Mouse (Mus musculus): Measurements from ENCODE around the gene Mlip. TPM values are rescaled to one million over a fixed set of nuclear protein-coding genes. Genes with fewer than 3 reads are reported as not detected.

Gene Mlip
- not detected in 2 replicates for polyA plus RNA-seq (2011; ENCODE audit: insufficient read depth, insufficient read length, low replicate concordance, missing spikeins)

GRCm38 (mm10) chr9:77352432-77353175 is at the start of gene Mlip:
Mlip (minus strand) TSS chr9:77352969.
- TF ChIP-seq CTCF (IDR thresholded peaks at IDR 0.05; ENCODE audit: control insufficient read depth, insufficient read depth, low read length) (no peak), POLR2A (IDR thresholded peaks at IDR 0.05; ENCODE audit: borderline replicate concordance, control insufficient read depth, low read depth, low read length) (no peak)
- Histone ChIP-seq H3K4me1 (ENCODE audit: control insufficient read depth, insufficient read depth, low read length) (no peaks in the 10 kb centered on the region), H3K27ac (ENCODE audit: control insufficient read depth, insufficient read depth, low read depth, low read length, poor library complexity) (no peak within 1 kb of the TSS), H3K4me3 (replicated peaks; ENCODE audit: control insufficient read depth, low read depth, low read length) (no peak within 1 kb of the TSS)
- WGBS = 77% methylated on average over 14 of the region's 14 CpGs

- 59% methylated on average over 5 of the region's 5 CpGs for WGBS
- no peak for TF ChIP-seq CTCF (IDR thresholded peaks at IDR 0.05; ENCODE audit: control insufficient read depth, insufficient read depth, low read length)
- TF ChIP-seq POLR2A (IDR thresholded peaks at IDR 0.05; ENCODE audit: borderline replicate concordance, control insufficient read depth, low read depth, low read length) = no peak
- Histone ChIP-seq H3K4me3 (replicated peaks; ENCODE audit: control insufficient read depth, low read depth, low read length) (no peak overlapping the region), H3K4me1 (ENCODE audit: control insufficient read depth, insufficient read depth, low read length) (no peaks in the 10 kb centered on the region), H3K27ac (ENCODE audit: control insufficient read depth, insufficient read depth, low read depth, low read length, poor library complexity) (no peak overlapping the region)
These were observed 47.0 kb upstream of the Mlip start for GRCm38 (mm10) chr9:77399801-77400200.

- Histone ChIP-seq H3K27ac (ENCODE audit: control insufficient read depth, insufficient read depth, low read depth, low read length, poor library complexity) (no peak overlapping the region), H3K4me1 (ENCODE audit: control insufficient read depth, insufficient read depth, low read length) (no peaks in the 10 kb centered on the region), H3K4me3 (replicated peaks; ENCODE audit: control insufficient read depth, low read depth, low read length) (no peak overlapping the region)
- WGBS = 46% methylated on average over 13 of the region's 13 CpGs
- TF ChIP-seq CTCF (IDR thresholded peaks at IDR 0.05; ENCODE audit: control insufficient read depth, insufficient read depth, low read length) = no peak
- no peak for TF ChIP-seq POLR2A (IDR thresholded peaks at IDR 0.05; ENCODE audit: borderline replicate concordance, control insufficient read depth, low read depth, low read length)
These were observed 46.3 kb upstream of the Mlip start for GRCm38 (mm10) chr9:77398856-77399631.

- no peak overlapping the region for H3K4me3 ChIP-seq (replicated peaks; ENCODE audit: control insufficient read depth, low read depth, low read length)
- 81% methylated on average over 4 of the region's 4 CpGs for WGBS
- TF ChIP-seq POLR2A (IDR thresholded peaks at IDR 0.05; ENCODE audit: borderline replicate concordance, control insufficient read depth, low read depth, low read length) (no peak), CTCF (IDR thresholded peaks at IDR 0.05; ENCODE audit: control insufficient read depth, insufficient read depth, low read length) (no peak)
- no peaks in the 10 kb centered on the region for H3K4me1 ChIP-seq (ENCODE audit: control insufficient read depth, insufficient read depth, low read length)
- H3K27ac ChIP-seq (ENCODE audit: control insufficient read depth, insufficient read depth, low read depth, low read length, poor library complexity) = no peak overlapping the region
These were observed 44.3 kb upstream of the Mlip start for GRCm38 (mm10) chr9:77397027-77397426.

GRCm38 (mm10) chr9:77391248-77391647 is 38.5 kb upstream of the Mlip start:
- Histone ChIP-seq H3K4me1 (ENCODE audit: control insufficient read depth, insufficient read depth, low read length) (no peaks in the 10 kb centered on the region), H3K27ac (ENCODE audit: control insufficient read depth, insufficient read depth, low read depth, low read length, poor library complexity) (no peak overlapping the region), H3K4me3 (replicated peaks; ENCODE audit: control insufficient read depth, low read depth, low read length) (no peak overlapping the region)
- WGBS = 63% methylated on average over 10 of the region's 10 CpGs
- TF ChIP-seq CTCF (IDR thresholded peaks at IDR 0.05; ENCODE audit: control insufficient read depth, insufficient read depth, low read length) (no peak), POLR2A (IDR thresholded peaks at IDR 0.05; ENCODE audit: borderline replicate concordance, control insufficient read depth, low read depth, low read length) (no peak)

GRCm38 (mm10) chr9:77388956-77389355 is 36.2 kb upstream of the Mlip start:
- Histone ChIP-seq H3K4me1 (ENCODE audit: control insufficient read depth, insufficient read depth, low read length) (no peaks in the 10 kb centered on the region), H3K27ac (ENCODE audit: control insufficient read depth, insufficient read depth, low read depth, low read length, poor library complexity) (no peak overlapping the region), H3K4me3 (replicated peaks; ENCODE audit: control insufficient read depth, low read depth, low read length) (no peak overlapping the region)
- WGBS = 56% methylated on average over 8 of the region's 8 CpGs
- no peak for TF ChIP-seq POLR2A (IDR thresholded peaks at IDR 0.05; ENCODE audit: borderline replicate concordance, control insufficient read depth, low read depth, low read length)
- TF ChIP-seq CTCF (IDR thresholded peaks at IDR 0.05; ENCODE audit: control insufficient read depth, insufficient read depth, low read length) = no peak

- no peak for TF ChIP-seq POLR2A (IDR thresholded peaks at IDR 0.05; ENCODE audit: borderline replicate concordance, control insufficient read depth, low read depth, low read length)
- TF ChIP-seq CTCF (IDR thresholded peaks at IDR 0.05; ENCODE audit: control insufficient read depth, insufficient read depth, low read length) = no peak
- H3K4me3 ChIP-seq (replicated peaks; ENCODE audit: control insufficient read depth, low read depth, low read length) = no peak overlapping the region
- no peak overlapping the region for H3K27ac ChIP-seq (ENCODE audit: control insufficient read depth, insufficient read depth, low read depth, low read length, poor library complexity)
- WGBS = 41% methylated on average over 1 of the region's 1 CpGs
- H3K4me1 ChIP-seq (ENCODE audit: control insufficient read depth, insufficient read depth, low read length) = no peaks in the 10 kb centered on the region
These were observed 34.0 kb upstream of the Mlip start for GRCm38 (mm10) chr9:77386751-77387150.

- WGBS = 88% methylated on average over 12 of the region's 12 CpGs
- TF ChIP-seq CTCF (IDR thresholded peaks at IDR 0.05; ENCODE audit: control insufficient read depth, insufficient read depth, low read length) (no peak), POLR2A (IDR thresholded peaks at IDR 0.05; ENCODE audit: borderline replicate concordance, control insufficient read depth, low read depth, low read length) (no peak)
These were observed 32.8 kb upstream of the Mlip start for GRCm38 (mm10) chr9:77385611-77386010.

More at GRCm38 (mm10) chr9:77385611-77386010, 32.8 kb upstream of the Mlip start:
- H3K27ac ChIP-seq (ENCODE audit: control insufficient read depth, insufficient read depth, low read depth, low read length, poor library complexity) = no peak overlapping the region
- H3K4me3 ChIP-seq (replicated peaks; ENCODE audit: control insufficient read depth, low read depth, low read length) = no peak overlapping the region
- H3K4me1 ChIP-seq (ENCODE audit: control insufficient read depth, insufficient read depth, low read length) = no peaks in the 10 kb centered on the region
